Mouse (Mus musculus) frontal cortex, postnatal 10 days (tissue): Measurements from ENCODE around the gene Ddx54.

ENCODE experiments used
- DNase-seq, 2 experiments: peaks; one replicate each; pipeline ENCODE4 v3.0.0; 2022; ENCODE audit warnings: low spot score in 2 of 2, mixed read lengths in 1 of 2

Gene Ddx54

DNA sequence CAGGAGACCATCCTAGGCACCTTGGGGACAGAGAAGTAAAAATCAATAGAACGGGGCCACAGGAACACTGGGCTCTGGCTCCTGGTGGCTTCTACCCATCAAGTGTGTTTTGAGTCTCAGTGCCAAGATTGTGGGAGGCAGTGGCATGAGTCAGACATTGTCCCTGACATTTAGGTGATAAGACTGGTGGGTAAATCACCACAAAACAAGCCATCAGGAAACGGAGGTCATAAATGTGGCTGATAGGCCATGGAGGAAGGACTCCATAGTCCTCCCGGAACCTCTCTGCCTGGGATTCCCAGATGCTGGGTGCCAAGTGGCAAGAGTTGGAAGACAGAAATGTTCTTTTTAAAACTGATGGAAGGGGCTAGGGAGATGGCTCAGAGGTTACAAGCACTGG lies 31.7 kb downstream of the Ddx54 start:
- DNase-seq = no peak

GRCm38 (mm10) chr5:120645851-120646250 lies 33.3 kb downstream of the Ddx54 start:
- no peak for DNase-seq

DNA sequence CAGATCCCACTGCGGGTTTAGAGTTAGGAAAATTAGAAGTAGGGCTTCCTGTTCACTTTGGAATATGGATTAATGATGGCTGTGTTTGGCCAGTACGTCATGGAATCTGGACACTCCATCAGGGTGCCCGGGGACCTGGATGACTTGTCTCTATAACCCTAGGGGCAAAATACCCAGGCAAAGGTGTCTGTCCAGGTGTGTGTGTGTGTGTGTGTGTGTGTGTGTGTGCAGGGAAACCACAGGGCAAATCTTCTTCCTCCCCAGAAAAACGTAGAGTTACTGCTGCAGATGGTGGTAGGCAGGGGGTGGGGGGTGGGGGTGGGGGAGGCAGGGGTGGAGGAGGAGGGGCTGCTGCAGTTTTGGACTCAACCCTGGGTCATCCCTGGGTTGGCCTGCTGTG lies 34.8 kb downstream of the Ddx54 start:
- DNase-seq = no peak

DNA sequence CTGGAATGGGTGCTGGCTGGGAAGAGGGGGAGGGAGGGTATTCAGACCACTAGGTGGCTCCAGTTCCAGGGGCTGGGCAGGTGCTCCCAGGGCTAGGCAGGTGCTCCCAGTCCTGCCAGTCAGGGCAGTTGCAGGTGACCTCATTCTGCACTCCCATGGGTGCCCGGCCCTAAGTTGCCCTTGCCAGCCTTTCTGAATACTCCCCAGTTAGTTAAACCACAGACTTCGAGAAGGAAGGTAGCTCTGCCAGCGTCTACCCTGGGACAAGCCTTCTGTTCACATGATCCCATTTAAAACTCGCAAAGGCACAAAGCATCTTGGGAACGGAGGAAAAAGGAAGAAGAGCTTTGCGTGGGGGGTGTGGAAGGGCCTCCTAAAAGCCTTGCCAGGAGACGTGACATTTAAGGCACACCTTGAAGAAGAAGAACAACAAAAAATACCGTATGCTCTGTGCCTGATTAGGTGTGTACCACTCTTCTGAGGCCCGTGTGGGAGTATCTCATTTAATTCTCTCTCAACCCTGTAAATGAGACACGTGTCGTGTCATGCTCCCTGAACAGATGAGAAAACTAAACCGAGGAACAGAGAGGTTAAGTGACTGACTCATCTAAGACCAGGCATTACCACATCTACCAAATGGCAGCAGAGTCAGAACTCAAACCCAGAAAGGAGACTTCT lies 35.4 kb downstream of the Ddx54 start:
- DNase-seq = no peak

- DNase-seq = peak; percentile 83
Observed at GRCm38 (mm10) chr5:120648569-120649373, 36.2 kb downstream of the Ddx54 start, which contains the start of gene Rasal1. Gene Rasal1 (plus strand): TSS chr5:120648812.

DNA sequence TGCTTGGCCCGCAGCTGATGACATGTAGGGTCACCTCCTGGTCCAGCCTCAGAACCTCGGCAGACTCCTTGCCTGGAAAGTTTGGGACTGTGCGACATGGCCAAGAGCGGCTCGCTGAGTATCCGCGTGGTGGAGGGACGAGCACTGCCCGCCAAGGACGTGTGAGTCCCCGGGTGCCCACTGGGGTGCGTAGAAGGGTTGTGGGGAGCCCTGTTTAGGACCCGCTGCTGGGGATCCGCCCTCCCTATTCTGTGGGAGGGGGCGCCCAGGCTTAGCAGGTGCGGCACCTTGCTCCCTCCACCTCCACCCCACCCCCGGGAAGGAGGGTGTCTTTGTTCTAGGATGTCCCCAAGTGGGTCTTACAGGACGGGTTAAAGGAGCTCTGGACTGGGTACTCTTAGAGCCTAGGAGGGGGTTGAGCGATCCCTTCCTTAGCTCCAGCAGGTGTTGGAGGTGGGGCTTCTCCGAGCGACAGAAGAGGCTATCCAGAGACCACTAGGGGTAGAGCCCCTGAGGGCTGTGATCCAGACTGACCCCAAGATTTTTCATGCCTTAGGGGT lies 36.9 kb downstream of the Ddx54 start:
- peak in 1 of 2 experiments; percentile 50 for DNase-seq

- peak in 1 of 2 experiments; percentile 34 for DNase-seq
Observed at GRCm38 (mm10) chr5:120649938-120650337, 37.4 kb downstream of the Ddx54 start.

DNA sequence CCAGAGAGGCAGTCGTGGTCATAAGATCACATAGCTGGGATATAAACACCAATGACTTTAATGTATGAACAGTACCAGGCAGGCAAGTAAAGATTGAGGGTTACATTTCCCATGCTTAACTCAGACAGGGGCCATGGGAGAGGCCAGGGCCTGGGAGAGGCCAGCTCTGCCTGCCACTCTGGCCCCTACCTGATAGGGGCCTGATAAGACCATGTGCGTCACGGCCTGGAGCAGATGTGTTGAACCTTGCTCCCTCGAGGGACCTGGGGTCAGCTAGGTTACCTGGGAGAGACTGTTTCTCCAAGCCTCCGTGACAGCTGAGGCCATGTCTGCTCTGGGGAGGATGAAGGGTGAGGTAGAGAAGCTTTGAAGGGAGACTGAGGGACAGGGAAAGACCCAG lies 38.7 kb downstream of the Ddx54 start:
- no peak for DNase-seq

GRCm38 (mm10) chr5:120652915-120653701 lies 40.6 kb downstream of the Ddx54 start:
- DNase-seq = no peak

DNA sequence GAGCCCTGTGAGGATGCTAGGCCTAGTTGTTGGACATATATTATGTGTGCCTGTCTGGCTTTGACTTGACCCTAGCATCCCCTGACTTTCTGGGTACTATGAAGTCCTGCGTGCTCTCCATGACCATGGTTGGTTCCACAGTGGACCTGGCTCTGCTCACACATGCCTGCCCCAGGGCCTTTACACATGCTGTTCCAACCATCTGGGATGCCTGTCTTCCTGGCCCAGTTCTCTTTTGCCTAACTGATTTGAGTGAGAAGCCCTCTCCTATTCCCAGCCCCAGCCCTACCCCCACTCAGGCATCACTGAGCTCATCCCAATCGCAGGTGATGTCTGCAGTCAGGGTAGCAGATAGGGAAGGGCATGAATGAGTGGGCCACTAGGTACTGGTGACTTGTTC lies 41.3 kb downstream of the Ddx54 start:
- no peak for DNase-seq

DNA sequence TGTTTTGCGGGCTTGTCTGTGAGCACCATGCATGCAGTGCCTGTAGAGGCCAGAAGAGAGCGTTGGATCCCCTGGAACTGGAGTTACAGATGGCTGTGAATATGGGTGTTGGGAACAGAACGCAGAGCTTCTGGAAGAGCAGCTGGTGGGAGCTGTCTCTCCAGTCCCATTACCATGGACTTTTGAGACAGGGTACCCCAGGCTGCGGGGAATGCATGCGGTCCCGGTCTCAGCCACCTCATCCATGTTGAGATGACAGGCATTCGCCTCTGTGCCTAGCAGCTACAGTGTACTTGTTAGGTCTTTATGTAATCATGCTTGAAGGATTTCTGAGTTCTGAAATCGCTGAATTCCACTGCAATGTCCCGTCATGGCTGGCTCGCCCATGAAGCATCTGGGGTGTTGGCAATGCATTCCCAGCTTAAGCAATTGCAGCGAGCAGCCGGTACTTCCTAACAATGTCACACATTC lies 43.8 kb downstream of the Ddx54 start:
- peak; percentile 29 to 61 for DNase-seq

DNA sequence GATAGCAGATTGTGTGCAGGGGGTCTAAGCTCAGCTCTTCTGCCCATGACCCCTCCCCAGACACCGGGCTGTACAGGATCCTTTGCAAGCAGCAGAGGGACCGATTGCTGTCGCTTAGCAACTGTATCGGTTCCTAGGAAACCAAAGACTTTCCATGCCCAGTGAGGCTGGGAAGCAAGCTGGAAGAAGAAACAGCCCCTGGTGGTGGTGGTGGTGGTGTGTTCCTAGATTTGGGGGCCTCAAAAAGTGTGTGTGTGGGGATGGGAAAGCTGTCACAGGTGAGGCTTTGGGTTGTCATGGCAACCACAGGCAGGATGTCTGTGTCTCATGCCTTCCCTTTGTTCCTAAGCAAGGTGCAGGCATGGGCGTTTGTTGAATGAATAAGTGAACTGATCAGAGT lies 48.3 kb downstream of the Ddx54 start:
- peak; percentile 60 to 64 for DNase-seq

DNA sequence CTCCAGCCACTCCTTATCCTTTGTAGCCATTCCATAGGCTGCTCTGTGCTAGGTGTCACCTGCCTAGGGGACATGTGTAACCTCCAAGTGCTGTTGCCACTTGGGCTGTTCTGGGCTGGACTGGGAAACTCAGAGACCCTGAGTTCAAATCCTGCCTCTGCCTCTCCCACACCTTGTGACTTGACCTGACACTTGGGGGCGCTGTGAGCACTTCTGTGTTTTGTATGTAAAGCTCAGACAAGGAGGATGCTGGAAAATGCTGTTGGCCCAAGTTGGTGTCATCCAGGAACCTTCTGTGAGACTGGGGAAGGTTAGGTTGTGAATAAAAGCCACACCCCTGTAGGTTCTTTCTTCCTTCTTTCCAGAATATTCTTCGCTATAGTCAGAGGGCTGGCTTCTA lies 52.3 kb downstream of the Ddx54 start:
- DNase-seq = no peak

- DNase-seq = no peak
Observed at GRCm38 (mm10) chr5:120668761-120669160, 56.2 kb downstream of the Ddx54 start.

DNA sequence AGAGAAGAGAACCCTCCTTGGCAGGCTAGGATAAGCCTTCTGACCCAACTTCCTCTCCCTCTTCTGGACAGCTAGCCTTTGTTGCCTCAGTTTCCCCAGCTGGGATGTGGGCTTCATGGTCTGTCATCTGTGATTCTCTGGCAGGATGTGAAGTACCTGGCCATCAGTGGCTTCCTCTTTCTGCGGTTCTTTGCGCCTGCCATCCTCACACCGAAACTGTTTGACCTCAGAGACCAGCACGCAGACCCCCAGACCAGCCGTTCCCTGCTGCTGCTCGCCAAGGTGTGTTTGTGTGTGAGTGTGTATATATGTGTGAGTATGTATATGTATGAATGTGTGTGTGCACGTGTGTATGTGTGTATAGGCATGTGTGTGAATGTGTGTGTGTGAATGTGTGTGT lies 57.6 kb downstream of the Ddx54 start:
- no peak for DNase-seq

GRCm38 (mm10) chr5:120671865-120672264 lies 59.3 kb downstream of the Ddx54 start:
- DNase-seq = no peak

GRCm38 (mm10) chr5:120673626-120674025 lies 61.1 kb downstream of the Ddx54 start:
- peak in 1 of 2 experiments; percentile 68 for DNase-seq

GRCm38 (mm10) chr5:120674229-120675145 lies 61.9 kb downstream of the Ddx54 start:
- peak in 1 of 2 experiments; percentile 40 for DNase-seq

- no peak for DNase-seq
Observed at GRCm38 (mm10) chr5:120677516-120677915, 65.0 kb downstream of the Ddx54 start.
